Mouse (Mus musculus): ENCODE measurements around the gene Vmn2r111.
"Not testable (repeated sequence)": the region's sequence is repeated elsewhere in the genome, so short reads cannot be mapped to it uniquely, and the experiment has no call there.

The Vmn2r111 gene

DNA sequence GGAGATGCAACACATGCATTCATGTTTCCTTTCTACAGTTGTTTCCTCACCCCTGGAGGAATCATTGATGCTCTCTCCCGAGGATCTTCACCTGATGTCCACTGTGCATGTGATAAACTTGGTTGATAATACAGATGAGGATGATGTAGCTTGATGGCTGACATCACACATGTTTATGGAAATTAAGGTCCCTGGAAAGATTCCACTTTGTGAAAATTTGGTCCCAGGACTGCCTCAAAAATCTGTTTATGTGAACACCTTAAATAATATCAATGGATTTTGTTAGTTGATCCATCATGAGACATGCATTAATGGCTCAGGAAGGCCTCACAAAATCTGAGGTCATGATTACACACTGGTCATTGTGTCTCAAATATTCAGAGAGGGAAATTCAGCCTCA lies at the start of gene Vmn2r111:
Gene Vmn2r111 (minus strand): TSS at position 101 of the 400 bp plus-strand sequence.
- not testable (repeated sequence) for DNase-seq (ENCODE audit: low spot score)

DNA sequence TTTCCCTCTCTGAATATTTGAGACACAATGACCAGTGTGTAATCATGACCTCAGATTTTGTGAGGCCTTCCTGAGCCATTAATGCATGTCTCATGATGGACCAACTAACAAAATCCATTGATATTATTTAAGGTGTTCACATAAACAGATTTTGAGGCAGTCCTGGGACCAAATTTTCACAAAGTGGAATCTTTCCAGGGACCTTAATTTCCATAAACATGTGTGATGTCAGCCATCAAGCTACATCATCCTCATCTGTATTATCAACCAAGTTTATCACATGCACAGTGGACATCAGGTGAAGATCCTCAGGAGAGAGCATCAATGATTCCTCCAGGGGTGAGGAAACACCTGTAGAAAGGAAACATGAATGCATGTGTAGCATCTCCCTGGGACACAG lies 27.4 kb upstream of the Vmn2r111 start, which contains the start of gene Vmn2r112:
Gene Vmn2r112 (plus strand): TSS at position 301 of the 400 bp plus-strand sequence.
- DNase-seq (ENCODE audit: low spot score) = not testable (repeated sequence)

DNA sequence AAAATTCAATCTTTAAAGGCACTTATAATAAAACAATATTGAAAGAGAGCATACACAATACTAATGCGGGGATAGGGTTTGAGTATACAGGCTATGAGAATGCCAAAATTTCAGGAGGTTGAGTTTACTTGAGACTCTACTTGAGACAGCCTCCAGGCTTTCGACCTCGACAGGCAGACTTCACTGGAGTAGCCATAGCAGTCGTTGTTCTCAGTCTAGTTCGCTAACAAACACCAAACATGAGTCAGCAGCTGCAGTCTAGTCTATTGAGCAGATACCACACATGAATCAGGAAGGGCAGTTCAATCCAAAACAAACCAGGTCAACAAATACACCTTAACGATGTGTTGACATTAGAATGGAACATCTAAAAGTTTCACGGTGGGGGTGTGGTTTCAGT lies 52.8 kb downstream of the Vmn2r111 start:
- not testable (repeated sequence) for DNase-seq (ENCODE audit: low spot score)

DNA sequence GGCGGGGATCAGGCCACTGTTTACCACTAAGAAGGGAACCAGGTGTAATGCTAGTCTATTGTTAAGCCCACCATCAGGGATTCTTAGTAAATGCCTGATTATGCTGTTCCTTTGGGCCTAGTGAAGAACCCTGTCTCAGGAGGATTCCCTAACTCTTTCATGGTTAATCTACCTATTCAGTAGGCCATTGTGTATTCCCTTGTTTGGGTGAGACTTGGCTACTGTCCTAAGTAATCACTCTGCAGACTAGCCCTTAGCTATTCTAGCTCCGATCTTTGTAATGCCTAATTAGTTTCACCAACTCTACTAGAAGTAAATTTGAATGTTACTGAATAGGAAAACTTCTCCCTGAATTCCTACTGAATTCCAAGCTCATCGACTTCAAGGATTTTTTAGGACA lies 53.2 kb downstream of the Vmn2r111 start:
- DNase-seq (ENCODE audit: low spot score) = not testable (repeated sequence)

DNA sequence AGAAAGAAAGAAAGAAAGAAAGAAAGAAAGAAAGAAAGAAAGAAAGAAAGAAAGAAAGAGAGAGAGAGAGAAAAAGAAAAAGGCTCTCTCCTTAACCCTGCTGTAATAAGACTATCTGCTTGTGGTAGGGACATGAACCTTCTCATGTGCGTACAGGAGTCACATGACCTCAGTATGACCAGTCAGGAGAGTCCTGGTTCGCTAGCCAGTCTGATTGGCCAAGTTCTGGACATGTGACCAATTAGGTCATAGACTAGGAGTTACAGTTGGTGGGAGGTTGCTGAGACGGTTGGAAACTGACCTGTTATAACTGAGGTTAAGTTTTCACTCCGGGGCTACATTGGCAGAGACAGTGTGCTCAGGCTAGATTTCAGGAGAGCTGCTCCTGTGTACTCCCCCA lies 76.2 kb downstream of the Vmn2r111 start:
- no peak for DNase-seq (ENCODE audit: low spot score)

Data from ovary, adult 18-20 months (tissue).